Mouse (Mus musculus): ENCODE data around the gene Ammecr1. TPM values are rescaled to one million over a fixed set of nuclear protein-coding genes. Genes with fewer than 3 reads are reported as not detected.

The Ammecr1 gene
- total and polyA plus RNA-seq, 3 experiments: 3.1 to 7.1 (median 5.4) TPM

- dilution Hi-C loops (cut with MboI; ENCODE audit: extremely low pct_ligation_motif_present, extremely low pct_unique_long_range_greater_than_20kb, low sequenced_read_pairs): no loop called here
Measured at GRCm38 (mm10) chrX:142883593-142883992, 82.9 kb downstream of the Ammecr1 start.

GRCm38 (mm10) chrX:142882255-142882654, 84.3 kb downstream of the Ammecr1 start:
- dilution Hi-C loops (cut with MboI; ENCODE audit: extremely low pct_ligation_motif_present, extremely low pct_unique_long_range_greater_than_20kb, low sequenced_read_pairs): no loop called here

More at GRCm38 (mm10) chrX:142883593-142883992, 82.9 kb downstream of the Ammecr1 start:
- Histone ChIP-seq H3K27me3 (replicated peaks) (no peaks in the 10 kb centered on the region), H3K9ac (ENCODE audit: insufficient read depth, low read depth) (no peak overlapping the region), H3K27ac (ENCODE audit: insufficient read depth, low read depth) (no peak overlapping the region), H3K4me1 (ENCODE audit: control insufficient read depth in 1 of 2, insufficient read depth in 2 of 2) (peaks cover 0 to 5% of the 10 kb centered on the region in 2 experiments; a peak in 1 of 4 replicates), H3K4me3 (replicated peaks in 1 of 3; ENCODE audit: low read depth in 2 of 3, low read length in 2 of 3, poor library complexity in 1 of 3) (no peak overlapping the region), H3K79me2 (replicated peaks; ENCODE audit: control insufficient read depth, extremely low read depth, insufficient read depth, poor library complexity, severe bottlenecking) (no peaks in the 10 kb centered on the region), H3K9me3 (replicated peaks; ENCODE audit: low read length) (no peaks in the 10 kb centered on the region), H3K4me2 (ENCODE audit: insufficient read depth, low read depth, poor library complexity, severe bottlenecking) (peak overlapping the region; percentile 91; the same call in 1 of the 2 replicates), H3K36me3 (replicated peaks in 1 of 2; ENCODE audit: control insufficient read depth in 1 of 2, insufficient read depth in 1 of 2, low read length in 1 of 2) (no peaks in the 10 kb centered on the region)
- no peak for TF ChIP-seq SMC3 (IDR thresholded peaks at IDR 0.05; ENCODE audit: low read depth, low read length)
- no peak for TF ChIP-seq SIN3A (IDR thresholded peaks at IDR 0.05; ENCODE audit: low read length)
- no peak for TF ChIP-seq CHD2 (IDR thresholded peaks at IDR 0.05; ENCODE audit: low read length)
- no peak for TF ChIP-seq MYC (IDR thresholded peaks at IDR 0.05; ENCODE audit: low read depth, low read length)
- TF ChIP-seq CHD1 (IDR thresholded peaks at IDR 0.05; ENCODE audit: low read depth, low read length): no peak
- no peak for TF ChIP-seq E2F4 (IDR thresholded peaks at IDR 0.05; ENCODE audit: insufficient replicate concordance, low read depth, low read length)
- TF ChIP-seq ZNF384 (IDR thresholded peaks at IDR 0.05; ENCODE audit: low read depth, low read length): no peak
- TF ChIP-seq NRF1 (IDR thresholded peaks at IDR 0.05; ENCODE audit: low read depth, low read length): no peak
- TF ChIP-seq BHLHE40 (IDR thresholded peaks at IDR 0.05; ENCODE audit: low read depth, low read length): no peak
- TF ChIP-seq RCOR1 (conservative IDR thresholded peaks at IDR 0.05; ENCODE audit: low read depth, low read length): no peak
- TF ChIP-seq IRF4 (IDR thresholded peaks at IDR 0.05; ENCODE audit: low read depth, low read length): peak; percentile 72
- TF ChIP-seq PAX5 (IDR thresholded peaks at IDR 0.05; ENCODE audit: low read length): no peak
- TF ChIP-seq JUN (IDR thresholded peaks at IDR 0.05; ENCODE audit: insufficient read depth, low read depth, low read length): peak; percentile 62; the same call in 1 of the 2 replicates
- TF ChIP-seq MAFK (IDR thresholded peaks at IDR 0.05; ENCODE audit: insufficient replicate concordance, low read length): no peak
- TF ChIP-seq KAT2A (IDR thresholded peaks at IDR 0.05; ENCODE audit: insufficient replicate concordance, low read length): no peak
- no peak for TF ChIP-seq POLR2A (IDR thresholded peaks at IDR 0.05; ENCODE audit: low read depth, low read length)
- TF ChIP-seq MXI1 (IDR thresholded peaks at IDR 0.05; ENCODE audit: low read depth, low read length): no peak
- TF ChIP-seq MAZ (IDR thresholded peaks at IDR 0.05; ENCODE audit: low read depth, low read length): no peak
- no peak for TF ChIP-seq NELFE (IDR thresholded peaks at IDR 0.05; ENCODE audit: low read depth, low read length)
- peak; percentile 48; the same call in 1 of the 2 replicates for TF ChIP-seq ETS1 (conservative IDR thresholded peaks at IDR 0.05; ENCODE audit: low read depth, low read length)
- no peak for TF ChIP-seq ZMIZ1 (IDR thresholded peaks at IDR 0.05; ENCODE audit: low read depth, low read length)
- TF ChIP-seq MEF2A (IDR thresholded peaks at IDR 0.05; ENCODE audit: borderline replicate concordance, low read depth, low read length): peak; percentile 18; the same call in 1 of the 2 replicates
- no peak for TF ChIP-seq USF1 (IDR thresholded peaks at IDR 0.05; ENCODE audit: low read depth, low read length)
- TF ChIP-seq TCF12 (IDR thresholded peaks at IDR 0.05; ENCODE audit: low read depth, low read length): no peak
- TF ChIP-seq MAX (IDR thresholded peaks at IDR 0.05; ENCODE audit: low read length): no peak
- TF ChIP-seq HCFC1 (IDR thresholded peaks at IDR 0.05; ENCODE audit: low read depth, low read length): no peak
- no peak for TF ChIP-seq UBTF (IDR thresholded peaks at IDR 0.05; ENCODE audit: low read depth, low read length)
- no peak for TF ChIP-seq GABPA (IDR thresholded peaks at IDR 0.05; ENCODE audit: insufficient replicate concordance, low read depth, low read length)
- peak; percentile 77 for TF ChIP-seq JUND (conservative IDR thresholded peaks at IDR 0.05; ENCODE audit: low read depth, low read length)
- no peak for TF ChIP-seq RAD21 (IDR thresholded peaks at IDR 0.05; ENCODE audit: low read depth, low read length)
- TF ChIP-seq POLR2AphosphoS2 (IDR thresholded peaks at IDR 0.05; ENCODE audit: low read depth, low read length): no peak
- no peak for TF ChIP-seq ZC3H11A (IDR thresholded peaks at IDR 0.05; ENCODE audit: low read depth, low read length)
- no peak for TF ChIP-seq ELF1 (IDR thresholded peaks at IDR 0.05; ENCODE audit: low read depth, low read length)
- TF ChIP-seq EP300 (IDR thresholded peaks at IDR 0.05; ENCODE audit: low read length): peak; percentile 76
- TF ChIP-seq USF2 (conservative IDR thresholded peaks at IDR 0.05; ENCODE audit: low read depth, low read length): no peak
- peak; percentile 19 for DNase-seq (ENCODE audit: extremely low read depth)
- in situ Hi-C loops (cut with MboI; ENCODE audit: low pct_ligation_motif_present, low pct_unique_long_range_greater_than_20kb, low sequenced_read_pairs): no loop called here

More at GRCm38 (mm10) chrX:142882255-142882654, 84.3 kb downstream of the Ammecr1 start:
- Histone ChIP-seq H3K9me3 (replicated peaks; ENCODE audit: low read length) (no peaks in the 10 kb centered on the region), H3K27ac (ENCODE audit: insufficient read depth, low read depth) (no peak overlapping the region), H3K79me2 (replicated peaks; ENCODE audit: control insufficient read depth, extremely low read depth, insufficient read depth, poor library complexity, severe bottlenecking) (no peaks in the 10 kb centered on the region), H3K4me2 (ENCODE audit: insufficient read depth, low read depth, poor library complexity, severe bottlenecking) (no peak overlapping the region), H3K4me1 (ENCODE audit: control insufficient read depth in 1 of 2, insufficient read depth in 2 of 2) (no peaks in the 10 kb centered on the region; a peak in 1 of 4 replicates), H3K4me3 (replicated peaks in 1 of 3; ENCODE audit: low read depth in 2 of 3, low read length in 2 of 3, poor library complexity in 1 of 3) (no peak overlapping the region), H3K36me3 (replicated peaks in 1 of 2; ENCODE audit: control insufficient read depth in 1 of 2, insufficient read depth in 1 of 2, low read length in 1 of 2) (no peaks in the 10 kb centered on the region), H3K9ac (ENCODE audit: insufficient read depth, low read depth) (no peak overlapping the region), H3K27me3 (replicated peaks) (no peaks in the 10 kb centered on the region)
- in situ Hi-C loops (cut with MboI; ENCODE audit: low pct_ligation_motif_present, low pct_unique_long_range_greater_than_20kb, low sequenced_read_pairs): no loop called here
- DNase-seq (ENCODE audit: extremely low read depth): no peak
- TF ChIP-seq ZMIZ1 (IDR thresholded peaks at IDR 0.05; ENCODE audit: low read depth, low read length) (no peak), SIN3A (IDR thresholded peaks at IDR 0.05; ENCODE audit: low read length) (no peak), CHD1 (IDR thresholded peaks at IDR 0.05; ENCODE audit: low read depth, low read length) (no peak), UBTF (IDR thresholded peaks at IDR 0.05; ENCODE audit: low read depth, low read length) (no peak), MAX (IDR thresholded peaks at IDR 0.05; ENCODE audit: low read length) (no peak), ZNF384 (IDR thresholded peaks at IDR 0.05; ENCODE audit: low read depth, low read length) (no peak), ETS1 (conservative IDR thresholded peaks at IDR 0.05; ENCODE audit: low read depth, low read length) (no peak), HCFC1 (IDR thresholded peaks at IDR 0.05; ENCODE audit: low read depth, low read length) (no peak), SMC3 (IDR thresholded peaks at IDR 0.05; ENCODE audit: low read depth, low read length) (no peak)

Data from CH12.LX (cell line).